Mouse (Mus musculus) liver, adult 2 months (tissue): ENCODE measurements at regions not wholly inside any gene's neighbourhood (a gene's known extent, or its start where the extent isn't known, plus 50 kb on each side); places are given as distances from the start of the nearest gene placed in this dataset.

ENCODE experiments used
- DNase-seq: peaks from one replicate; pipeline ENCODE4 v3.0.0-alpha.2; 2011; ENCODE audit warnings: low read depth, low spot score; ENCODE audit errors: extremely low read depth
- H3K27ac ChIP-seq: fragments of 200-500 bp; replicated peaks from 2 replicates; pipeline ENCODE4 v1.5.1; 2012; ENCODE audit warnings: low read depth, mild to moderate bottlenecking, control low read depth, inconsistent platforms, low read length; ENCODE audit not compliant: insufficient read depth
- H3K27me3 ChIP-seq: fragments of 200-500 bp; 2 replicates; pipeline ENCODE4 v1.6.1; 2012; ENCODE audit warnings: mild to moderate bottlenecking, moderate library complexity, low read length, inconsistent platforms; ENCODE audit not compliant: control insufficient read depth, insufficient read depth
- H3K36me3 ChIP-seq: fragments of 200-500 bp; 2 replicates; pipeline ENCODE4 v1.6.1; 2012; ENCODE audit warnings: low read length, inconsistent platforms; ENCODE audit not compliant: control insufficient read depth, insufficient read depth
- H3K4me1 ChIP-seq: fragments of 200-500 bp; 2 replicates; pipeline ENCODE4 v1.6.1; 2011; ENCODE audit warnings: low read length; ENCODE audit not compliant: control insufficient read depth, insufficient read depth
- H3K4me3 ChIP-seq: fragments of 200-500 bp; 2 replicates; pipeline ENCODE4 v1.5.1; 2011; ENCODE audit warnings: low read depth, mild to moderate bottlenecking, control low read depth, low read length, moderate library complexity; ENCODE audit not compliant: insufficient read depth
- H3K79me2 ChIP-seq: fragments of 200-500 bp; 2 replicates; pipeline ENCODE4 v1.6.1; 2012; ENCODE audit warnings: inconsistent platforms, mild to moderate bottlenecking, low read length, moderate library complexity; ENCODE audit not compliant: control insufficient read depth, insufficient read depth
- H3K9ac ChIP-seq: fragments of 200-500 bp; 2 replicates; pipeline ENCODE4 v1.6.1; 2012; ENCODE audit warnings: low read depth, mild to moderate bottlenecking, control low read depth, inconsistent platforms, low read length
- CTCF ChIP-seq: fragments of 200-500 bp; IDR thresholded peaks from 2 replicates; pipeline ENCODE4 v1.5.1; 2011; ENCODE audit warnings: low read depth, low read length, control low read depth
- POLR2A ChIP-seq: fragments of 200-500 bp; IDR thresholded peaks from 2 replicates; pipeline ENCODE4 v1.6.1; 2011; ENCODE audit warnings: low read length, control low read depth; ENCODE audit not compliant: insufficient read depth; ENCODE audit errors: extremely low read depth
- WGBS: fragments of 180-500 bp; shearing (Covaris S2); methylation state at CpG from one replicate; pipeline ENCODE4 v1.1.7; 2018; 5-methylcytosine and 5-hydroxymethylcytosine counted together

- Histone ChIP-seq H3K27me3 (no peaks in the 10 kb centered on the region; the same call in 1 of the 2 replicates), H3K79me2 (no peaks in the 10 kb centered on the region), H3K4me3 (no peak overlapping the region), H3K36me3 (no peaks in the 10 kb centered on the region), H3K9ac (no peak overlapping the region), H3K4me1 (no peaks in the 10 kb centered on the region), H3K27ac (no peak overlapping the region)
- WGBS = 51% methylated on average over 1 of the region's 1 CpGs
- DNase-seq = no peak
- TF ChIP-seq CTCF (no peak), POLR2A (no peak)
Observed at GRCm38 (mm10) chr3:105374306-105374705, 77.8 kb upstream of the Kcnd3 start.

DNA sequence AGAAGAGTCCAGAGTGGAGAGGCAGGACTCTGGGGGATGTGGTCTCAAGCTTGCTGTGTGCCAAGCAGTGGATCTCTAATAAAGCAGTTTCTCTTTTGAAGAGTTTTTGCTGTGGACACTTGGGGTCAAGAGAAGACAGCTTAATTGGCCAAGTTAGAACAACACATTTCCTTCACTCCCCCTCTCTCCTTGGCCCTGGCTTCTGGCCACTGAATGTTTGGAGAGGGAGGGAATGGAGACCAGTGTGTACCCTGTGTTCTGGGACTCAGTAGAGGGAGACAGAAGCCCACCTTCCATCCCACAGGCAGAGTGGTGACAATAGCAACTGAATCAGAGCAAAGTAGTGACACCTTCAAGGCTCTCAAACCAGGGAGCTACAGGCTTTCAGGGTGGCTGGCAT, 77.3 kb upstream of the Kcnd3 start:
- no peak for TF ChIP-seq CTCF
- no peak for TF ChIP-seq POLR2A
- Histone ChIP-seq H3K27me3 (no peaks in the 10 kb centered on the region; the same call in 1 of the 2 replicates), H3K9ac (no peak overlapping the region), H3K79me2 (no peaks in the 10 kb centered on the region), H3K27ac (no peak overlapping the region), H3K4me1 (no peaks in the 10 kb centered on the region), H3K4me3 (no peak overlapping the region), H3K36me3 (no peaks in the 10 kb centered on the region)
- DNase-seq = no peak

DNA sequence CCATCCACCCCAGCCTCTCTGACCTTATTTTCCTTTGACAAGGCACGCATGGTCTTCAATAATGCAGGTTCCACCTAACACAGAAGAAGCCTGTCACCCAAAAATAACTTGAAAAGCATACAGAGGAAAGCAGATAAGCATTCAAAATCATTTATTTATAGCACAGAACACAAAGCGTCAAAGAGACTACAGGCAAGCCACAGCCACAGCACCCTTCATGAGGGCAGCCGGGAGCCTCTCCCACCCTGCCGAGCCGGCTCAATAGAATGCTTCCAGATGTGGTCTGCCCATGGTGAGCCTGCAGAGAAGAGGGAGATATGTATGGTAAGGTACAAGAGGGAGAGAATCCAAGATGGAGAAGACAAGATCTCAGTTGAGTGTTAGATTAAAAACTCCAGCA, 76.7 kb upstream of the Kcnd3 start:
- H3K9ac ChIP-seq = no peak overlapping the region
- no peak for TF ChIP-seq POLR2A
- TF ChIP-seq CTCF = no peak
- no peaks in the 10 kb centered on the region for H3K36me3 ChIP-seq
- no peak overlapping the region for H3K4me3 ChIP-seq
- no peaks in the 10 kb centered on the region; the same call in 1 of the 2 replicates for H3K27me3 ChIP-seq
- H3K79me2 ChIP-seq = no peaks in the 10 kb centered on the region
- no peak overlapping the region for H3K27ac ChIP-seq
- no peaks in the 10 kb centered on the region for H3K4me1 ChIP-seq
- DNase-seq = no peak
- 76% methylated on average over 5 of the region's 5 CpGs for WGBS

DNA sequence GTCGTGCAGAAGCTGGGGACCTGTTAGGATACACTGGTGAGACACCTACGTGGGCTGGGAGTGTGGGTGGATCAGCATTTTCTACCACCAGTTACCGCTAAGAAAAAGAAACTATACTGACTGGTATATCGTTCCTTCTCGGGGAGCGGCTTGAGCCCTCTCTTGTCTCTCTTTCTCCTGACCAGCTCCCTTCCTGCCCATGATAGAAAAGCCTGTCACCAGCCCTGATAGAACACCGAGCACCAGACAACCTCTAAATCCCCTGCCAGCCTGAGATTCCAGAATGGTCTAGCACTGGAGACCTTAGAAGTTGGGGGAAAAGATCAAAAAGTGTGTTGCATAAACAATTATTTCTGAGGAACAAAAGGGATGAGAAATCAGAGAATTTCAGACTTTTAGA, 76.3 kb upstream of the Kcnd3 start:
- DNase-seq = no peak
- Histone ChIP-seq H3K4me1 (no peaks in the 10 kb centered on the region), H3K79me2 (no peaks in the 10 kb centered on the region), H3K4me3 (no peak overlapping the region), H3K36me3 (no peaks in the 10 kb centered on the region), H3K27ac (no peak overlapping the region), H3K27me3 (no peaks in the 10 kb centered on the region), H3K9ac (no peak overlapping the region)
- 76% methylated on average over 7 of the region's 7 CpGs for WGBS
- TF ChIP-seq POLR2A = no peak
- TF ChIP-seq CTCF = no peak

DNA sequence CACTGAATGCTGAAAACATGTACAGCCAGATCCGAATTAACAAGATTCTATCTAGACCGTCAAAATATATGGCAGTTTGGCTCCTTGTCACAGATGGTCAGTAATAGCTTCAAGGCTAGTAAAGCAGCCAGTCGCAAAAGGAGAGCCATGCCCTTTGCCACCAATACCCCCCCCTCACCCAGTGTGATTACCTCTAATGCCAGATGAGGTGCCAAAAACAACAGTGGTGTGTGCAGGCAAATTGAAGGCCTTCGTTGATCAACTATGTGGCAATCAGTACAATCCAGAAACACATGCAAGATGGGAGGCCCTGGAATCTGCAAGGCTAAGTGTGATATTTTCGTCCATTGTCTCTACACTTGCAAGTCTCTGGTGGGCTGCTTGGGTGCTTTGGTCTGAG, 75.8 kb upstream of the Kcnd3 start:
- no peaks in the 10 kb centered on the region for H3K27me3 ChIP-seq
- TF ChIP-seq CTCF (no peak), POLR2A (no peak)
- no peaks in the 10 kb centered on the region for H3K79me2 ChIP-seq
- H3K4me3 ChIP-seq = no peak overlapping the region
- no peaks in the 10 kb centered on the region for H3K4me1 ChIP-seq
- DNase-seq = no peak
- 59% methylated on average over 5 of the region's 5 CpGs for WGBS
- H3K27ac ChIP-seq = no peak overlapping the region
- no peaks in the 10 kb centered on the region for H3K36me3 ChIP-seq
- H3K9ac ChIP-seq = no peak overlapping the region

GRCm38 (mm10) chr3:105380818-105381217, 71.3 kb upstream of the Kcnd3 start:
- Histone ChIP-seq H3K79me2 (no peaks in the 10 kb centered on the region), H3K4me1 (no peaks in the 10 kb centered on the region), H3K36me3 (no peaks in the 10 kb centered on the region), H3K27ac (no peak overlapping the region), H3K9ac (no peak overlapping the region), H3K4me3 (no peak overlapping the region), H3K27me3 (no peaks in the 10 kb centered on the region)
- no peak for DNase-seq
- 91% methylated on average over 4 of the region's 4 CpGs for WGBS
- TF ChIP-seq POLR2A (no peak), CTCF (no peak)
